Mouse (Mus musculus) cerebellum, adult 8-10 months (tissue): ENCODE results near the gene Gtf3c6.

ENCODE experiments used
- DNase-seq: peaks from one replicate; pipeline ENCODE4 v3.0.0; 2022

The Gtf3c6 gene

GRCm38 (mm10) chr10:40258401-40258966, 576 bp upstream of the Gtf3c6 start:
- no peak for DNase-seq

GRCm38 (mm10) chr10:40256716-40257115, 1.2 kb downstream of the Gtf3c6 start:
- peak; percentile 32 for DNase-seq

- DNase-seq, result no peak
These were observed 6.9 kb downstream of the Gtf3c6 start for GRCm38 (mm10) chr10:40250969-40251368.

- no peak for DNase-seq
These were observed 8.3 kb downstream of the Gtf3c6 start for GRCm38 (mm10) chr10:40249625-40250024.

- DNase-seq, result no peak
These were observed 10.7 kb downstream of the Gtf3c6 start for GRCm38 (mm10) chr10:40247166-40247716.

- DNase-seq, result peak; percentile 70
These were observed 11.3 kb downstream of the Gtf3c6 start, which contains the start of gene Rpf2 for GRCm38 (mm10) chr10:40246374-40247165. Gene Rpf2, minus strand, starts transcription at chr10:40247036.

- DNase-seq, result no peak
These were observed 20.1 kb downstream of the Gtf3c6 start for GRCm38 (mm10) chr10:40237826-40238225.

- no peak for DNase-seq
These were observed 24.7 kb downstream of the Gtf3c6 start for GRCm38 (mm10) chr10:40233241-40233640.

- DNase-seq, result no peak
These were observed 25.5 kb downstream of the Gtf3c6 start for GRCm38 (mm10) chr10:40232442-40232841.

- DNase-seq, result no peak
These were observed 28.2 kb downstream of the Gtf3c6 start for GRCm38 (mm10) chr10:40229725-40230124.

GRCm38 (mm10) chr10:40227660-40228303, 30.1 kb downstream of the Gtf3c6 start:
- DNase-seq, result no peak

GRCm38 (mm10) chr10:40218874-40219273, 39.0 kb downstream of the Gtf3c6 start:
- no peak for DNase-seq

GRCm38 (mm10) chr10:40212443-40213169, 45.3 kb downstream of the Gtf3c6 start:
- peak; percentile 84 for DNase-seq
